Mouse (Mus musculus) left cerebral cortex, postnatal 14 days (tissue): ENCODE results near the gene Map1lc3b. TPM values are rescaled to one million over a fixed set of nuclear protein-coding genes. Genes with fewer than 3 reads are reported as not detected.
"Not testable (repeated sequence)": the region's sequence is repeated elsewhere in the genome, so short reads cannot be mapped to it uniquely, and the experiment has no call there.

ENCODE experiments used
- DNase-seq, 2 experiments: peaks; one replicate each; pipeline ENCODE4 v3.0.0; 2021 to 2022; ENCODE audit warnings: low spot score in 2 of 2, mixed read lengths in 1 of 2
- intact Hi-C: fragments of 180-260 bp; cut with DNase I; formaldehyde crosslinking; loops from one replicate; pipeline ENCODE4 v1.15.1; 2025
- total RNA-seq, 2 experiments: library from RNA; stranded (reverse); gene quantifications; 2 replicates each; pipeline ENCODE4 v1.2.3; 2021

The Map1lc3b gene
- total RNA-seq, 2 experiments from 2014 or later: 181 to 183 TPM

- DNase-seq: no peak
- intact Hi-C loops: no loop called here
These were observed 21.8 kb upstream of the Map1lc3b start for GRCm38 (mm10) chr8:121568321-121568720.

DNA sequence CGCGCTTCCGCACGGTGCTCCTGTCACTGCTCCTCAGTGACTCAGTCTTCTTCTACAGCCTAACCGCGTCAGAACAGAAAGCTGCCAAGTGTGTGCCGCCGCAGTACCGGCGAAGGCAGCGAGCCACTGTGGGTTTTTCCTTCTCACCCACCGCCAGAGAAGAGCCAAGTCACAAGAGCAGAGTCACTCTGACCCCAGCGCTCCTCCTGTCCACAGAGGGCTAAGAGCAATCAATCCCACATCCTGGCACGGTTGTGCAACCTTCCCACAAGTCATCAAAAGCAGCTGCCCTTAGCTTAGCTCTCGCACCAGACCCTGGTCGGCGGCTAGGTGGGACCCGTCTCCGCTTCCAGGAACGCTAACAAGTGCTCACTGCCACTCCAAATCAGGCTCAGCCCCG is 19.8 kb upstream of the Map1lc3b start:
- intact Hi-C loops: no loop called here
- no peak for DNase-seq

DNA sequence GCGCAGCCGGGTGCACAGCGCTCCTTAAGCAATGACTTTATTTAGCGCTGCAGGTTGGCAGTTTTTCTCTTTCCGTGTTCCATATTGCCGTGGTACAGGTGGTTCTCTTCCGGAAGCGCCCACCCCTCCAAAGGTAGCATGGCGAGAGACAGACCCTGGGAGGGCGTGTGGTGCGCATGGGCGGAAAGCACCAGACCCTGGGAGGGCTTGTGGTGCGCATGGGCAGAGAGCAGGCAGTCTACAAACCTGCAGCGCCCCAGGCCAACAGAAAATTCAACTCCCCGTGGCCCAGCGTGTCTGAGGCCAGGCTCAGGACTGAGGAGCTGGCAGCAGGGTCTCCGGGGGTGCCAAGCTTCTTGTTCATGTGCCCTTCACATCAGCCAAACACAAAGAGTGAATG is 19.4 kb upstream of the Map1lc3b start:
- no peak for DNase-seq
- intact Hi-C loops: no loop called here

DNA sequence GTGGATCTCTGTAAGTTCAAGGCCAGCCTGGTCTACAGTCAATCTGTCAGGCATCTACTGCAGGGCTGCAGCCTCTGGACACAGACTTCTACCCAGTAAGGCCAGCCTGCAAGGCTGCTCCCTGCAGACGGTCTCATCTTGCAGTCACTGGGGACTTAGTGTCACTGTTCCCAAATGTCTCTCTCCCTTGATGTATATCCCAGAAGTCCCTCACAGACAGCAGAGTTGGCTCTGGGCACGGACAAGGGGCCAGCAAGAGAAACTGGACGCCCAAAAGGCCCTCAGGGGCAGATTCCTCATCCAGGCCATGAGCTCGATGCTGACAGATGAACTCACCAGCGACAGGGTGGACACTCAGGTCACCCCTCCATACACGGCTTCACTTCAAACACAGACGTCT is 18.0 kb upstream of the Map1lc3b start:
- intact Hi-C loops: no loop called here
- no peak for DNase-seq

DNA sequence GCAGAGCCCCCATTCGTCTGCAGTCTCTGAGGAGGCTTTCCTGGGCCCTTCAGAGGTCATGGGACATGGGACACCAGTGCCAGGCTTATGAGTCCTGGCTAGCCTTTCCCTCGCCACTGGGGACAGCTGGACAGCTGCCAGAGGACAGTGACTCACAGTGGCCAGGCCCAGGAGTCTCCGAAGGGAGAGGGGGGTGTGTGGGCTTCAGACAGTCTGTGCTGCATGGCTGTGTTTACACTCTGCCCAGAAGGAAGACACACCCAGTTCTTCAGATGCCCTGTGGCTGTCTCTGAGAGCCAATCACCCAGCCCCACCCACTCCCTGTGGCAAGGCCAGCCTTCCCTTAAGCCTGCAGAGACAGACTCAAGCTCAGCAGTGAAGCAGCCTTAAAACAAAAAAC is 16.9 kb upstream of the Map1lc3b start:
- intact Hi-C loops: no loop called here
- no peak for DNase-seq

DNA sequence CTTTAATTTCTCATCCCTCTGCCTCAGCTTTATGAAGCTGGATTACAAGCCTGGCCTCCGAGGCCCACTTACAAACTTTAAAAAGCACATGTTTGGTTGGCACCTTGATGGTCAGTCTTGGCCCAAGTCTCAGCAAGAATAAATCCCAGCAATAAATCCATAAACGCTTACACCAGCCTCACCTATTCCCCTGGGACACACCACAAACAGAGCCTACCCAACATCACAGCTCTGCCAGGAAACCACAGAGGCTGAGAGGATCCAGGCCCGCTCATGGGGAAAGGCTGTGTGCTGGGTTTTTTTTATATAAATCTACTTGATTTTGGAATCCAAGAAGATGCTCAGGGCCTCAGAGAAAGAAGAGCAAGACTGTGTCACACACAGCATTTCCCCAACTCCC is 14.5 kb upstream of the Map1lc3b start:
- DNase-seq: no peak
- intact Hi-C loops: no loop called here

DNA sequence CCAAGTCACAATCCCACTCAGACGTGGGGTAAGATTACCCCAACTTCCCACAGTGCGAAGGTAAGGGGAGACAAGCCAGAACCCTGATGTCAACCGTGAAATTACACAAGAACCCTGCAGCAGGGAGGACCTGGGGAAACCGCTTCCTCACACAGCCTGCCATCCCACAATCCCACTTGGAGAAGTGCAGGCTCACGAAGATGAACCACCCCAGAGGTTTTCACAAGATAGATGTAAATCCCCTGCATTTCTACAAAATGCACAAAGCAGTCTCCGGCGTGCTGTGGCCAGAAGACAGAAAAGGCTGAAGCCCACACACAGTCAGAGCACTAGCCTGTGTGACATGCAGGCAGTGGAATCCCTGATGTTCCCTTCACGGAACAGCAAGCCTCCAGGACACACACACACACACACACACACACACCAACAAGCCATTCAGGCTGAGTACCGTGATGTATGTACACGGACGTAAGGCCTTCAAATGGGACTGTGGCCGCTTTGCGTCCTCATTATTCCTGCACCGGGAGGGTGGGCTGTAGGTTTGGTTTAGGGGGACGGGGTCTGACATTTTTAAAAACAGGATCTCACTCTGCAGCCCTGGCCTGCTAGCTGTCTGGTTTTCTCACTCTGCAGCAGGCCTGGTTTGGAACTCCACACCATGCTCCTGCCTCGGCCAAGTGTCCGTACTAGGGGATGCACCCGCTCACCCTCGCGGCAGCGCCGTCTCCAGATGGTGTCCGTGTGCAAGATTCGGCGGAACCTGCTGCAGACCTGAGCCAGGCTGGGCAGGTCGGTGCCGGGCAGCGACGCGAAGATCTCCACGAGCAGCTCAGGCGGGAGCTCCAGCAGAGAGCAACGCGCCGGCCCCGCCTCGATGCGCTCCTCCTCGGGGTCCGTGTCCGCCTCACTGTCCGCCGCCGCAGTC is 12.1 kb upstream of the Map1lc3b start:
- DNase-seq: peak in 1 of 2 experiments; percentile 62
- intact Hi-C loops: no loop called here

GRCm38 (mm10) chr8:121578676-121579451 is 11.3 kb upstream of the Map1lc3b start, which contains the start of gene Fbxo31:
Fbxo31 (minus strand) TSS chr8:121578806.
- peak; percentile 91 to 92 for DNase-seq
- intact Hi-C loops: no loop called here

DNA sequence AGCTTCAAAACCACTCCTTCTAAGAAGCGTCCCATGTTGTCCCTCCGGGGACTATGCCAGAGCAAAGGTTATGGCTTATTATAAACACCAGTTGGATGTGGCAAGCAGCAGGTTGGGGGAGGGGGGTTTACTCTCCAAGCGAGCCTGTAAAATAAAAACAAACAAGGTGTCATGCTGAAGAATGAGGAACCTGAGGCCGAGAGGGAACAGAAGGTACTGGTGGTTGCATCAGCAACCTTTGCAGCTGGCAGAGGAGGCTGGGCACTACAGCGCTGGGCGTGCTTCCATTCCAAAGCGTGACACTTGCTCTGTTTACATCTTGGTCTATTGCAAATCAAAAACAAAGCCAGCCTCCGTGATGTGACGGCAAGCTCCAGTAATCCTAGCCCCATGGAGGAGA is 9.7 kb upstream of the Map1lc3b start:
- no peak for DNase-seq
- intact Hi-C loops: no loop called here

DNA sequence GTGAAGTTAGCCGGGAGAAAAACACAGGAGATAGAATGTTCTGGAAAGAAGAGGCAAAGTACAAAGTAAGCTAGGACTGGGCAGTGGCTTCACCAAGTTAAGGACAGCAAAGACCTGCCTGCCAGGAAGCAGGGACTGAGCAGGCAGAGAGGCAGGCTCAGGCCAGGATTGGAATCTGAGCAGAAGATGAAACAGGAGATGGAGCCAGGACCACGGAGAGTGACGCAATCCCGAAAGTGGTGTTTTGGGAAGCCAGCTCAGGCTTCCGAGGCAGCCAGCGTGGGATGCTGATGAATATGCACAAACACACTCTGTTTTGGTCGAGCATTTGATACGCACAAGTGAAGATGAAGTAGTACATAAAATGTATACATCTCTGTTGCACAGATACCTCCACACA is 6.5 kb upstream of the Map1lc3b start:
- intact Hi-C loops: no loop called here
- no peak for DNase-seq

- intact Hi-C loops: no loop called here
- no peak for DNase-seq
These were observed 5.4 kb upstream of the Map1lc3b start for GRCm38 (mm10) chr8:121584730-121585129.

- peak; percentile 100 for DNase-seq
- intact Hi-C loops: no loop called here
These were observed 4.9 kb upstream of the Map1lc3b start for GRCm38 (mm10) chr8:121585159-121585825.

- intact Hi-C loops: no loop called here
- no peak for DNase-seq
These were observed 1.4 kb upstream of the Map1lc3b start for GRCm38 (mm10) chr8:121588750-121589149.

- intact Hi-C loops: no loop called here
- DNase-seq: no peak
These were observed 895 bp upstream of the Map1lc3b start for GRCm38 (mm10) chr8:121589205-121589726.

- intact Hi-C loops: no loop called here
- peak in 1 of 2 experiments; percentile 37 for DNase-seq
These were observed 1.3 kb downstream of the Map1lc3b start for GRCm38 (mm10) chr8:121591178-121592066.

DNA sequence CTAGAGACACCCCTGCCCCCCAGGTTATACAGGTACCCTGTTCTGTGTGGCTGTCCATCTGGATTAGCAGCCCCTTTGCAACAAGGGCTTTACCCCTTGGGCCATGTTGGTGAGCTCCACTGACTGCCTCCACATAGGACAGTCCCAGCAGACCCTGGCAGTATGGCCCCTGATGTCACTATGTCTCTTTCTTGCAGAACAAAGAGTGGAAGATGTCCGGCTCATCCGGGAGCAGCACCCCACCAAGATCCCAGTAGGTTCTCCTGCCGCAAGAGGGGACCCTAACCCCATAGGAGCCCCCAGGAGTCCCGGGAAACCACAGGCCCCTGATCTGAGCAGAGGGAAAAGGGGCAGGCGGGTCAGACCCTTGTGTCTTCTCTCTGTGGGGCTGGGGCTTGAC is 3.1 kb downstream of the Map1lc3b start:
- intact Hi-C loops: no loop called here
- DNase-seq: no peak

DNA sequence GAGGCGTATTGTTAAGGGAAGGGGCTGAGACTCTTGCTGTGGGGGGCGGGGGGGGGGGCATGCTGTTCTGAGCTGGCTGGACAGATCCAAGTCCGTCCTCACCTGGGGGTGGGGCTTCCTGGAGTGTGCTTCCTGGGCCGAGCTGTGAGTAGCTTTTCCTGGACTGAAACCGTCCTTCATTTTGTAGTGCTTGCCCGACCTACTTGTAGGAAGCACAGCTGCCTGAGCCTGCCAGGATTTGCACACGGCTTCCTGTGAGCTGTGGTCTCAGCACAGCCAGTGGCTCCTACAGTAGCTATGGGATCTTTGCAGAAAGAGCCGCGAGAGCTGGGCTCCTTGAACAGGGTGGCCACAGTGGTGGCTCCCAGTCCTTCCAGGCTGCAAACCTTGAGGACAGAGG is 3.8 kb downstream of the Map1lc3b start:
- intact Hi-C loops: no loop called here
- DNase-seq: peak in 1 of 2 experiments; percentile 47

- DNase-seq, intact Hi-C loops: not testable (repeated sequence)
These were observed 7.3 kb downstream of the Map1lc3b start for GRCm38 (mm10) chr8:121597492-121597891.

DNA sequence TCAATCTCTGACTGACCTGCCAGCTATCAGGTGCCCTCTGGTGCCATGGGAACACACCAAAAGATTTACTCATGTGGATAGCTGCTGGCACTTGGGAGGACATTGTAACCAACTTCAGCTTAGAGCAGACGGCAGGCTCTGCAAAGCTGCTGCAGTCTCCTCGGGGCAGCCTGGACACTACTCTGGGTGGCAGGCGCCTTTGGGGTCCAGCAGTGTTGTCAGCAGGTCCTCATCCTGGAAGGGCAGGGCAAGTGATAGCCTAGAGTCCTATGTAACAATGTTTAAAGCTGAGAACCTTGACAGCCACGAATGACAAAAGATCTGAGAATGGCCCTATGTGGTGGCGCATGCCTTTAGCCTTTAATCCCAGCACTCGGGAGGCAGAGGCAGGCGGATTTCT is 8.0 kb downstream of the Map1lc3b start:
- intact Hi-C loops: no loop called here
- no peak for DNase-seq
